Mouse (Mus musculus) c-Kit-positive CD71-positive TER-119-negative erythroid progenitor cells, embryonic 14.5 days (primary cell): ENCODE data around the gene Ncmap.
A peak's percentile ranks its signal among the peaks of the same experiment; 100 is the strongest.
"Not testable (repeated sequence)": the region's sequence is repeated elsewhere in the genome, so short reads cannot be mapped to it uniquely, and the experiment has no call there.

Experiments used
- DNase-seq: peaks from one replicate; pipeline ENCODE4 v3.0.0-alpha.2; 2013; ENCODE audit warnings: low read depth

The Ncmap gene

DNA sequence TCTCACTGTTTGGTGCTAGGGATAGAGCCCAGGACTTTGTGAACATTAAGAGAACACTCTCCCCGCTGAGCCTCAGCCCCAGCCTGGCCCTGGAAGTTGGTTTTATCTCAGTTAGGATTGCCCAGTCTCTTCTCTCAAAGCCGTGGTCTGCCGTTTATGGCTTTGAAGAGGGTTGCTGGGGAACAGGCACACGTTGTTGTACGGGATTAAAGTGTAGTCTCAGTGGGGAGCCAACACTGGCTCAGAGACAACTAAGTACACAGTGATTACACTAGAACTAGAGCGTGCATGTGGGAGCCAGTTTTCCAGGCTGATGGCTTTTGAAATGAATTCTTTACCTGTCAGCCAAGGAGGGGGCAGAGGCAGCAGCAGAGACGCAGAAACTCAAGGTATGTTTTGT lies 3.9 kb upstream of the Ncmap start:
- DNase-seq, result no peak

DNA sequence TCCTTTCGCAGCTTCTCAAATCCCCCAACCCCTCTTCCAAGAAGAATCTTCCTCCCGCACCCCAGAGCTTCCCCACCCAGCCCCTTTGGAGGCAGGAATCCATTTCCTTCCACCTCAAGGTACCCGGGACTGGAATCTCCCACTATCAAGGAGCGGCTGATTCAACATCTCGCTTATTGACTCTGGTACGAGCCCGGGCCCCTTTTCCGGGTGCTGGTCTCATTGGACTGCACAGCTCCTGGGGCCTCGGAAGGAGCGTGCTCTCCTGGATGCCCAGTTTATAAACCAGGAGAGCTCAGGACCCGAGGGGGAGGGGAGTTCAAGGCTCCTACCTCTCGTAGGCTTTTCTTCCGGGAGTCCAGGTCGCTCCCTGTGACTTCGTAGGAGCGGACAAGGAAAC lies 476 bp downstream of the Ncmap start:
- DNase-seq, result no peak

GRCm38 (mm10) chr4:135396303-135396702 lies 1.7 kb downstream of the Ncmap start:
- no peak for DNase-seq

GRCm38 (mm10) chr4:135395375-135395774 lies 2.7 kb downstream of the Ncmap start:
- no peak for DNase-seq

DNA sequence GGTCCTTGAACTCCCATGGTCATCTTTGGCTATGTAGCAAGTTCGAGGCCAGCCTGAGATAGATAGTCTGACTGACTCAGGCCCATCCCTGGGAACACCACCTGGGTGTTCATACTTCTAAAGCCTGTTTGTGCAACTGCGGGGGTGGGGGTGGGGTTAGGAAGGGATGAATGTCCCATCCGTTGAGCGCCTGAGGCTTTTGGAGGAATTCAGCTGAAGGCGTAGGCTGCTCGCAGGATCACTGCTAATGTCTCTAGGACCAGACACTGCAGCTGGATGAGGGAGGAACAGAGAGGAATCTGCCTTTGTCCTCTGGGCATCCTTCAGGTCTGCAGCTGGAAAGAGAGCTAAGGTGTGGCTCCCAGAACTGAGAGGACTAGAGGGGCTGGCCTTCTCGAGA lies 3.4 kb downstream of the Ncmap start:
- DNase-seq, result no peak

DNA sequence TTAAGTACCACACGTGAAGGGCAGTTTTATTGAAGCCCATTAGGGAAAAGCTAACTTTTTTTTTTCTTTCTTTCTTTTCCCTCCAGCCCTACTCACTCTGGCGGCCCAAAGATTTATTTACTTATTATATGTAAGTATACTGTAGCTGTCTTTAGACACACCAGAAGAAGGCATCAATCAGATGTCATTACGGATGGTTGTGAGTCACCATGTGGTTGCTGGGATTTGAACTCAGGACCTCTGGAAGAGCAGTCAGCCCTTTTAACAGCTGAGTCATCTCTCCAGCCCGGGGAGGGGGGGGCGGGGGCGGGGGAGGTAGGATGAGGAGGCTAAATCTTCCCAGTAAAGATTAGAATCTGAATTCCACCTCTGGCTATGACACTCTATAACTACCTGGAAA lies 4.6 kb downstream of the Ncmap start:
- no peak for DNase-seq

GRCm38 (mm10) chr4:135392801-135393200 lies 5.2 kb downstream of the Ncmap start:
- no peak for DNase-seq

DNA sequence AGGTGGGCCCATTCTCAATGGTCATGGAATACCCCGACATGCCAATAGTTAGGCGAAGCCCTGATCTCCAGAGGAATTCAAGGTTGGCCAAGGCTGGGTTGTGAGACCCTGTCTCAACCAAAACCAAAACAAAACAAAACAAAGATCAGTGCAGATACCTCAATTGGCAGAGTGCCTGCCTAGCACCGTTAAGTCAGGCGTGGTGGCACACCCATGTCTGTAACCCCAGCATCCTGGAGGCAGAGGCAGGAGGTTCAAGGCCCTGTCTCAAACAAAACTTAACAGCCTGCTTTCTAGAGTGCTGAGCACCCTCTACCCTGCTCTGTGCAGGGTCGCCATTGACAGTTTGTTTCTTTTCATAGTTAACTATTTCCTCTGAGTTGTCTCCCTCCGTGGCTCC lies 7.0 kb downstream of the Ncmap start:
- DNase-seq, result no peak

DNA sequence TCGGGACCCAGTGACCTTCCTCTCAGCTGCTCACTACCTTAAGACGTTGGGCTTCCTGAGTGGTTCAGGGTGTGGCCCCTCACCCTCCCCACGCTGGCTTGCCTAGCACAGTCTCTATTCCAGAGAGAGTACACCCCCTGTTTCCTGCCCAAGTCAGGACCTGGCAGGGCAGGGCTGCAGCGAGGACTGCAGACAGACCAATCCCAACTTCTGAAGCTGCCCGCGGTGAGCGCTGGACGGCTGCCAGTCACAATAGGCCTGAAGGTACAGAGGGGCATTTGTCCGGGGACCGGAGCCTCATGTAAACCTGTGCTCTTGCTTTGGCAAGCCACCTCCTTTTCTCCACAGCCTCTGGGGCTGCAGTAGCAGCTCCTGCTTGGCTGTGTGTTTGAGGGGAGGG lies 12.4 kb downstream of the Ncmap start:
- DNase-seq, result no peak

DNA sequence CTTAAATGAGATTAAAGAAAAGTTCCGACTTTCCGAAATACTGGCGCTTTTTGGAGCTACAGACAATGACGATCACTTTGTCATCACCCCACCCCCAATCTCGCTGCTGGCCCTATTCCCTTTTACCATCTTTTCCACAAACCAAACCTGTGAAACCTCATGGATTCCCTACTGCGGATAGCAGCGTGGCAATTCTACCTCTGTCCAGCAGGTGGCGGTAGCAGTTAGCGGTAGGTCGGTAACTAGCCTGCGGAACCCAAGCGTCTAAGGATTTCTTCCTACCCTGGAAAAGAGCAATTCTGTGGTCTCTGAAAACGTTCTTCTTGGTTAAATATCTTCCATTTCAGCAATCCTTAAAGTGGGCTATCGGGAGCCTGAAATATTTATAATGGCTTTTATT lies 15.7 kb downstream of the Ncmap start:
- DNase-seq, result peak; percentile 62

GRCm38 (mm10) chr4:135381355-135381754 lies 16.7 kb downstream of the Ncmap start:
- DNase-seq, result no peak

DNA sequence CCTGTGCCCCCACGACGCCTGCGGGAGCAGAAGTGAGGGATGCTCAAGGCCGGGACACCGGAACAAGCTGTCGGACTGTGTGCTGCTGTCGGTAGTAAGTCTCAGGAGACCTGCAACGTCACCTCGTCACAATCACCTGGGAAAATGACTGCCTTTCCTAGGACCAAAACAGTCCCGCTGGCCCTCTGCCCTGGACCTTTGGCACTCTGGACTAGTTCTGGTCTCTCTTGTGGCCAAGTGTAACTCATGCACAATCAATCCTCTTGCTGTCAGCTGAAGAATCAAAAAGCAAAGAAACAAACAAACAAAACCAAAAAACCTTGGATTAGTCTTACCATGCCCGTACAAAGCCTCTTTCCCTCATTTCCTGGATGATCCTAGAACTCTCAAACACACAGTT lies 20.8 kb downstream of the Ncmap start:
- no peak for DNase-seq

DNA sequence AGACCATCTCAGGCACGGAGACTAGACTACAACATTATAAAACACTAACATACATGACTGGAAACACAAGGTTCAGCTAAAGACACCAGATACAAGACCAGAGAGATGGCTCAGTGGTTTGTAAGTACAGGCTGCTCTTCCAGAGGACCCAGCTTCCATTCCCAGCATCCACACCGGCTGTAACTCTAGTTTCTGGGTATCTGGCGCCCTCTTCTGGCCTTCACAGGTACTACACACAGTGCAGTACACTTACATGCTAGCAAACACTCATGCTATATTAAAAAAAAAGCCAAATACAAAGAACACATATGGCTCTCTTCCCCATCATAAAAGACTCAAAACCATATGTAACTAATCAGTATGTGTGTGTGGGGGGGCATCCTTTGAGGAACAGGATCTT lies 22.6 kb downstream of the Ncmap start:
- no peak for DNase-seq

- DNase-seq, result no peak
Measured at GRCm38 (mm10) chr4:135373299-135373698, 24.7 kb downstream of the Ncmap start.

GRCm38 (mm10) chr4:135370372-135370771 lies 27.7 kb downstream of the Ncmap start:
- DNase-seq, result no peak

GRCm38 (mm10) chr4:135362828-135363227 lies 35.2 kb downstream of the Ncmap start:
- no peak for DNase-seq

DNA sequence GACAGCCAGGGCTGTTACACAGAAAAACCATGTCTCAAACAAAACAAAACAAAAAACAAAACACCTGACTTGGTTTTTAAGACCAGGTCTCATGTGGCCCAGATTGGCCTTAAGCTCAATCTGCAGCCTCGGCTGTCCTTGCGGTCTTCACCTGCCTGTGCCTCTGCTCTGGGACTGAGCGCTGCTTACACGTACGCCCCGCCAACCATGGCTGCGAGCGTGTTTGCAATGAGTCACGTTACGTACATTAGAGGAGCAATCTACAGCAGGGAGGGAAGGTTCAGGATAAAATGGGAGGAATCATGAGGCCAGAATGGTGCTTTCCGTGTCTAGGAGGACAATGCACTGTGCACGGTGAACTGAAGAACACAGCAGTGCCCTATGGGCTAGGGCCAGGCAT lies 36.3 kb downstream of the Ncmap start:
- DNase-seq, result no peak

GRCm38 (mm10) chr4:135358736-135359135 lies 39.3 kb downstream of the Ncmap start:
- peak; percentile 62 for DNase-seq

DNA sequence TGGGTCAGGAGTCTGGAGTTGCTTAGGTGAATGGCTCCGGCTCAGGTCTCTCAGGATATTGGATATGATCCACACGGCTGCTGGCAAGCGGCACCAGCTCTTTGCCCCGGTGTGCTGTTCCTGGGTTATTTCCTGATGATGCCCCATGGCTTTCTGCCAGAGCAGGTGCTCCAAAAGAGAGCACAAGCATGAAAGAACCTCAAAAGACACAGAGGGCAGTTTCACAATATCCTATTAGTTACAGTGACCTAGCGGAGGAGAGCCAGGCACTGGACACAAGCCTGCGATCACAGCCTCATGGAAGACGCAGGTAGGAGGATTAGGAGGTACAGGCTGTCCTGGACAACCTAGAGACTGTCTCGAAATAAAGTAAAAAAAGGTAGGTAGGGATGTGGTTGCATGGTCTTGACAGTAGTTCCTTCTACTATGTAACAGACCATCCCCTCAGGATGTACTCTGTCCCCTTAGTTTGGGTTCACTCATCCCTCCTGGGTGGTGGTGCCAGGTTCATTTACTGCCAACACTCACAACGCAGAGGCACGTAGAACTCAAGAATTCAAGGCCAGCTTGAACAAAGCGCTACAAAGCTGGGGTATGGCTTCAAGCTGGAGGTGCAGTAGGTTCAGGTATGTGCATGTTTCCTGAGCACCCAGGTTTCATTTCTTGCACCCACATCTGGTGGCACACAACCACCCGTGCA lies 40.7 kb downstream of the Ncmap start:
- no peak for DNase-seq

DNA sequence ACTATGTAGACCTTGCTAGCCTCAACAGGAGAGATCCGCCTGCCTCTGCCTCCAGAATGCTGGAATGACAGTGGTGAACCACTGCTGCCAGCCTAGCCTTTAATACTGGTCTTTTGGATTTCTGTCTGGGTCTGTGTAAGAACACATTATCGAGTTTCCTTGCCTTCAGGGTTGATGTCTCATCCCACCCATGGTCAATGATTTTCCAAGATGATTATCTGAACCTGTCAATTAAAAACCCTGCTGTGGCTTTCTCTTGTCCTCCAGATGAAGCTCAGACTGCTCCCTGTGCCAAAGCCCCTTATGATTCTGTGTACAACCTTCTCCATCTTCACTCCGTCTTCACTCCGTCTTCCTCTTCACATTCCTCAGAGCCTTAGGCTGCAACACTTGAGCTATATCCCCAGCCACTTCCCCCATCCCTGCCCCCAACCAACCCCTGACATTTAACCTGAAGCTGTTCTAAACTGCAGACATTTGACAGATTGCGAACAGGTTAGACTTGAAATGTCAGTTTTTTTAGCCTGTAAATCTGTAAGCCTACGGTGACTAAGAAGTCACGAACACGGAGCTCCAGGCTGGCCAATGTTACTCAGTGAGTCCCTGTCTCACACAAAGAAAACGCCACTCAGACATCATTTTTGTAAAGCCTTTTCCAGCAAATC lies 42.0 kb downstream of the Ncmap start:
- DNase-seq, result no peak

DNA sequence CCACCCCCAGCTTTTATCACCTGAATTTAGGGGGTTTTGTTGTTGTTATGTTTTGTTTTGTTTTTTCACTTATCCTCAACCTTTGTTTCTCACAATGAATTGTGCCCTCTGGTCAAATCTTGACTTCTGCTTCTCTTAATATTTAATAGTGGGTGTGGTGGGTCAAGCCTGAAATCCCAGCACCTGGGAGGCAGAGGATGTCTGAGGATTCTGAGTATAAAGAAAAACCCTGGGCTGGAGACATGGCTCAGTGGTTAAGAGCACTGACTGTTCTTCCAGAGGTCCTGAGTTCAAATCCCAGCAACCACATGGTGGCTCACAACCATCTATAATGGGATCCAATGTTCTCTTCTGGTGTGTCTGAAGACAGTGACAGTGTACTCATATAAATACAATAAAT lies 43.3 kb downstream of the Ncmap start:
- DNase-seq, result not testable (repeated sequence)

- peak; percentile 43 for DNase-seq
Measured at GRCm38 (mm10) chr4:135353794-135354450, 44.1 kb downstream of the Ncmap start.

DNA sequence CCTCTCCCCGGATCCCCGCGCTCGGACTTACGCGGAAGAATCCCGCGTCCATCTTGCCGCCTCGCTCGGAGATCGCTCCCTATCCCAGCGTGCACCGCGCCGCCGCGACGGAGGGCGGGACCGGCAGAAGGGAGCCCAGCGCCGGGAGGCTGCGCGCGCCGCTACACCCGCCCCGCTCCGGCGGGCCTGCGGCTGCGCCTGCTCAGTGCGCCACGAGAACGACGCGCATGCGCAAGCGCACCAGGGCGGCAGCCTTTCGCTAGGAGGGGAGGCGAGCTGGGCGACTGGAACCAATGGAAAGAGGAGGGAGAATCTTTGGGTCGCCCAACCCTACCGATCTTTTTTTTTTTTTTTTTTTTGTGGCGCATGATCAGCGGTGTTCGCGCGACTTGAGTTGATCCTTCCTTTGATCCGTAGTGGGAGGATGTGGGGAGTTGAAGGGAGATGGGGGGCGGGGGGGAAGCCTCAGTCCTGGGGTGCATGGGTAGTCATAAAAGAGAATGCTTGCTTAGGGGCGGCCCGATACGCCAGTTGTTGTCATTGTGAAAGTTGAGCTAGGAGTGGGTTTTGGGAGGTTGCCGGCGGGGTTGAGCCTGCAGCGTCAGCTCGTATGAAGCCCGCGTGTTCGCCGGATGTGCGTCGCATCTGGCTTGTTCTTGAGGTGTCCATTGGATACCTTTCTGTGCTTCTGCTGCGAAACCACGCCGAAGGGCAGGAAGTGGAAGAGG lies 44.8 kb downstream of the Ncmap start, which contains the start of gene Srrm1:
Gene Srrm1 (minus strand): TSS at position 256 of the 728 bp plus-strand sequence.
- DNase-seq, result peak; percentile 93
